Mouse (Mus musculus) lung, embryonic 14.5 days (tissue): Measurements from ENCODE around the gene Rpgrip1. TPM values are rescaled to one million over a fixed set of nuclear protein-coding genes. Genes with fewer than 3 reads are reported as not detected.

ENCODE experiments used
- ATAC-seq: fragments of 200-750 bp; cut with Nextera tagmentation; 2 replicates; pipeline ENCODE4 v1.8.0; 2017; ENCODE audit warnings: mild to moderate bottlenecking, moderate TSS enrichment, moderate library complexity; ENCODE audit not compliant: insufficient read depth
- DNase-seq: peaks from one replicate; pipeline ENCODE4 v3.0.0-alpha.2; 2015
- H3K27ac ChIP-seq: fragments of 300-500 bp; sonication (generic); 2 replicates; pipeline ENCODE4 v1.5.1; 2014; ENCODE audit warnings: low read depth, mild to moderate bottlenecking, moderate library complexity
- H3K27me3 ChIP-seq: fragments of 300-500 bp; sonication (generic); 2 replicates; pipeline ENCODE4 v1.6.1; 2014; ENCODE audit warnings: low read length, control low read depth; ENCODE audit not compliant: insufficient read depth
- H3K36me3 ChIP-seq: fragments of 300-500 bp; sonication (generic); 2 replicates; pipeline ENCODE4 v1.6.1; 2014; ENCODE audit warnings: control low read depth; ENCODE audit not compliant: insufficient read depth
- H3K4me1 ChIP-seq: fragments of 300-500 bp; sonication (generic); 2 replicates; pipeline ENCODE4 v1.6.1; 2014; ENCODE audit warnings: antibody characterized with exemption, control low read depth; ENCODE audit not compliant: insufficient read depth
- H3K4me2 ChIP-seq: fragments of 300-500 bp; sonication (generic); 2 replicates; pipeline ENCODE4 v1.6.1; 2014; ENCODE audit warnings: mild to moderate bottlenecking
- H3K4me3 ChIP-seq: fragments of 300-500 bp; sonication (generic); 2 replicates; pipeline ENCODE4 v1.5.1; 2014; ENCODE audit warnings: low read depth, low read length
- H3K9ac ChIP-seq: fragments of 300-500 bp; sonication (generic); 2 replicates; pipeline ENCODE4 v1.6.1; 2014
- H3K9me3 ChIP-seq: fragments of 300-500 bp; sonication (generic); 2 replicates; pipeline ENCODE4 v1.6.1; 2016; ENCODE audit warnings: low read depth, low read length, control low read depth
- CTCF ChIP-seq: IDR thresholded peaks from 2 replicates; pipeline ENCODE4 v1.5.1; 2016; ENCODE audit warnings: antibody characterized with exemption, low read depth
- WGBS: fragments of 180-500 bp; shearing (Covaris S2); extraction: QIAGEN DNeasy Blood & Tissue Kit; methylation state at CpG from one replicate; pipeline ENCODE4 v1.1.7; 2014; 5-methylcytosine and 5-hydroxymethylcytosine counted together
- polyA plus RNA-seq: library from polyadenylated mRNA; unstranded; fragments of >200 nt; fragmentation: Nextera tagmentation; extraction: Ambion mirVana; gene quantifications from 2 replicates; pipeline ENCODE4 v1.2.1, GENCODE M21; 2014

Gene Rpgrip1
- polyA plus RNA-seq, 1 experiment from 2014 or later, result 76.1 TPM

DNA sequence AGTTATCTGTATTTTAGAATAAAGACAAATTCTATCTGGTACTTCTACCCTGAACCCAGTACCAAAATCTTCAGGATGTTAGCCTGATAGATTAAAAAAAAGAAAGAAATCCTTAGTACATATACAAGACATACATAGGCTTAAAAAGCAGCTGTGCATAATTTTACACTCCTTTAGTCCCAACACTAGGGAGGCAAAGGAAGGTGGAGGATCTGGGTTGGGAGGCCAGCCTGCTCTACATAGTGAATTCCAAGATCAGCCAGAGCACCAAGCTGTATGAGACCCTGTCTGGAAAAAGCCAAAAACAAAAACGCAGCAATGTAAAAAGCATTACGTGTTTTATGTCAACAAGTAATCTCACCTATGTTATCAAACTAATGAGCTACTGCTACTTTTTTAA, 10.9 kb upstream of the Rpgrip1 start:
- no peak overlapping the region for H3K4me3 ChIP-seq
- no peaks in the 10 kb centered on the region for H3K9me3 ChIP-seq
- H3K9ac ChIP-seq, result no peak overlapping the region
- H3K36me3 ChIP-seq, result peaks cover 45% of the 10 kb centered on the region
- WGBS, result 77% methylated on average over 2 of the region's 2 CpGs
- no peak overlapping the region for H3K27ac ChIP-seq
- no peaks in the 10 kb centered on the region for H3K27me3 ChIP-seq
- ATAC-seq, result no peak
- peaks cover 10% of the 10 kb centered on the region; the same call in 1 of the 2 replicates for H3K4me1 ChIP-seq
- no peak for TF ChIP-seq CTCF
- peak overlapping the region; percentile 4; the same call in 1 of the 2 replicates for H3K4me2 ChIP-seq
- no peak for DNase-seq

DNA sequence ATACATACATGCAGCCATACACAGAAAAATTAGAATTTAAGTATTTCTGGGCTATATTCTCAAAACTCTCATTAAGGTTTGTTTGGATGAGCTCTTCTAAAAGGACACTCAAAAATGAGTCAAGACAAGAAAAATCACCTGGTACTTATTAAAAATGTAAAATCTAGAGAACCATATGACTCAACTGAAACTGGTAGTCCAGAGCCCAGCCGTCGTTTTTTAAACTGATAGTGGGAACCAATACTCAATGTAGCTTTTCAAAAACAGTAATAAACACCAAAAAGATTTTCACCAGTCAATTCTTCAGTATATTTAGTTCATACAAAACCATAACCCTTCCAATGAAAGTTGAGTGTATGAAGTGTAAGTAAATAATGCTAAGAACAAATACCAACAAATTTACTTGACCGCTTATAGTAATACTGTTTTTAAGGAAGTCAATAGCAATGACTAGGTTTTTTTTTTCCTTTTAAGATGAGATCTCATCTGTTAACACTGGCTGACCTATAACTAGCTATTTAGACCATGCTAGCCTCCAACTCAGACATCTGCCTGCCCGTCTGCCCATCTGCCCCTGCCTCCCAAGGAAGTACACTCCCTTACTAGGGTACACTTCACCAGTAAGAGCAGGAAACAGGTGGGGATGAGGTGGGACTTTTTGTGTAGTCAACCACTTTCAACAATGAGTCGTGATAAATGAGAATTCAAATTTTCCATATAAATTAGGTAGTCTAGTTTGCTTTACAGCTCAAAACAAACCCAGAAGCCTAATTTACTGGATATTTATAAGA, 10.1 kb upstream of the Rpgrip1 start:
- ATAC-seq (no peak), DNase-seq (no peak)
- H3K4me3 ChIP-seq, result peak overlapping the region; percentile 8; the same call in 1 of the 2 replicates
- H3K36me3 ChIP-seq, result peaks cover 37% of the 10 kb centered on the region
- no peak for TF ChIP-seq CTCF
- no peaks in the 10 kb centered on the region for H3K27me3 ChIP-seq
- H3K4me2 ChIP-seq, result peak overlapping the region; percentile 87
- H3K4me1 ChIP-seq, result peaks cover 10% of the 10 kb centered on the region; the same call in 1 of the 2 replicates
- H3K9ac ChIP-seq, result no peak overlapping the region
- H3K27ac ChIP-seq, result no peak overlapping the region
- 64% methylated on average over 5 of the region's 5 CpGs for WGBS
- H3K9me3 ChIP-seq, result no peaks in the 10 kb centered on the region

DNA sequence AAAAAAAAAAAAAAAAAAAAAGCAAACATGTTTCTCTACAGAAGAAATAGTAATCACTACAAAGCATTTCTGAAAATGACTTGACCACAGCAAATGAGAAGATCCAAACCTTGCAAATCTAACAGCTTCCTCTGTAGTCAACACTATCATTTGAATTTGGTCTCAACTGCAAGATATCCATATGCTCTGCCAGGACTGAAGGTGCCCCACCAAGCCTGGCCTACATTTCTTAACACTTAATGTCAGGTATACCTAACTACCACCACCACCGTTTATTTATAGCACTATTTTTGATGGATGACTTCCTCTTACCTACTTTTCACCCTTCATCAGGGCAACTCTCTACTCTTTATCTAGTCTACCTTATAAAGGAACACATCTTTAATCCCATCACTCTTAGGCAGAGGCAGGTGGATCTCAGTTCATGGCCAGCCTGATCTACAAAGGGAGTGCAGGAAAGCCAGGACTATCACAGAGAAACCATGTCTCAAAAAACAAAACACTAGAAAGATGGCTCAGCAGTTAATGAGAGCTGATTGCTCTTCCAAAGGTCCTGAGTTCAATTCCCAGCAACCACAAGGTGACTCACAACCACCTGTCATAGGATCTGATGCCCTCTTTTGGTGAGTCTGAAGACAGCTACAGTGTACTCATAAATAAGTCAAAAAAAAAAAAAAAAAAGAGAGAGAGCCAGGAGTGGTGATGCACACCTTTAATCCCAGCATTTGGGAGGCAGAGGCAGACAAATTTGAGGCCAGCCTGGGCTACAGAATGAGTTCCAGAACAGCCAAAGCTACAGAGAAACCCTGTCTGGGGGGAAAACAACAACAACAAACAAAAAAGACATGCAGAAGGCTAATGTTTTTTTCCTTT, 9.0 kb upstream of the Rpgrip1 start:
- Histone ChIP-seq H3K27ac (no peak overlapping the region), H3K27me3 (no peaks in the 10 kb centered on the region), H3K4me2 (peak overlapping the region; percentile 87), H3K9me3 (no peaks in the 10 kb centered on the region), H3K4me1 (peaks cover 13% of the 10 kb centered on the region; the same call in 1 of the 2 replicates), H3K36me3 (peaks cover 26% of the 10 kb centered on the region), H3K4me3 (peak overlapping the region; percentile 98), H3K9ac (no peak overlapping the region)
- no peak for TF ChIP-seq CTCF
- DNase-seq (no peak), ATAC-seq (no peak)
- 38% methylated on average over 1 of the region's 1 CpGs for WGBS

DNA sequence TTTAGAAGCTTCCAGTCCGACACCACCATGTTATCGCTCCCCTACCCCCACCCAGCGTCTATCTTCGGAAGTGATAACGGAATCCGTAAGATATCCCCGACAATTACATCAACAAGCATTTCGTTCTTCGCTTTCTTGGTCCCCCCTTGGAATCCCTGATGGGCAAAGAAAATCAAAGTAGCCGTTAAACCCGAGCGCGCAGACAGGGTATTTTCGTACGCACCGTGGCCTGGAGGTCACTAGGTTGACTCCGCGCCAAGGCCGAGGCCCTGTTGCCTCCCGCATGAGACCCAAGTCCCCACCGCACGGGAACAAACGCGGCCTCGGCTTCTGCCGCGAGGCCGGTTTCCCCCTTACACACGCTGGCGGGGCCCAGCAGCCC, 7.0 kb upstream of the Rpgrip1 start:
- Histone ChIP-seq H3K4me2 (peak overlapping the region; percentile 87), H3K9me3 (no peaks in the 10 kb centered on the region), H3K9ac (peak overlapping the region; percentile 99), H3K27ac (peak overlapping the region; percentile 97), H3K4me3 (peak overlapping the region; percentile 98), H3K4me1 (peaks cover 13% of the 10 kb centered on the region; the same call in 1 of the 2 replicates), H3K36me3 (peaks cover 17% of the 10 kb centered on the region), H3K27me3 (no peaks in the 10 kb centered on the region)
- DNase-seq (no peak), ATAC-seq (no peak; the same call in 1 of the 2 replicates)
- under 1% methylated on average over 30 of the region's 30 CpGs for WGBS
- no peak for TF ChIP-seq CTCF

DNA sequence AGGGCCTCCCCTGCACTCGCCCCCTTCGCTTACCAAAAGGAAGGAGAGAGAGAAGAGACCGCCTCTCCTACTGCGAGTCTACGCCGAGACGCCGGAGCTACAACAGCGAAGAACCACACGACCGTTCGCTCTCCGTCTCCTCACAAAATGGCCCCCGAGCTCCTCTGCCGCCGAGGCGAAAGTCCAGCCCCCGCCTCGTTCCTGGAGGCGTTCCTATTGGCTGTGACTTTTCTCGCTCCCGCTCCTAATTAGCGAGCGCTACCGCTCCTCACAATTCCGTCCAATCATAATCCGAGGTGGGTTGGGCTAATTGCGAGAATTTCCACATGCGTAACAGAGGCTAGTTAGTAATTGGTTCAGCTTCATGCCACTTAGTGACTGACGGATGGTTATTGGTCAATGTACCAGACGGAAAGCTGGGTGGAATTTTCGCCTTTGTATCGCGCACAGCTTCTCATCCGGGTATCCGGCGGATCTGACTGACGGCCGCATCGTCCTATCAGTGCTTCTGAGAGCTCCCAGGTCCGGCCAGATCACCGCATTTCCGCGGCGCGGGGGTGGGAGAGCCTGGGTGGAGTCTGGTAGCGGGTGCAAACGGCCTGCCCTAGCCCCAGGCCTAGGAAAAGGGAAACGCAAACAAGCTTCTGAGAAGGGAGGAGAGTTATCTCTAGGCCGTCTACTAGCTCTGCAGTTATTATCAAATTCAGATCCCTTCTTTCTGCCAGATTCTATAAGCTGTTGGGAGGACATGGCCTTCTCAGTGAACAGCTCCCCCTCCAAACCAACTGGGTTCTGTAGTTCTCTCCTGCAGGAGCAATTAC, 6.4 kb upstream of the Rpgrip1 start, which contains the start of gene Hnrnpc:
Gene Hnrnpc (minus strand): TSS at position 173 of the 821 bp plus-strand sequence.
- Histone ChIP-seq H3K4me1 (peaks cover 13% of the 10 kb centered on the region; the same call in 1 of the 2 replicates), H3K4me3 (peak within 1 kb of the TSS; percentile 98), H3K9ac (peak within 1 kb of the TSS; percentile 99), H3K36me3 (peaks cover 17% of the 10 kb centered on the region), H3K4me2 (peak within 1 kb of the TSS; percentile 87), H3K27me3 (no peaks in the 10 kb centered on the region), H3K27ac (peak within 1 kb of the TSS; percentile 97), H3K9me3 (no peaks in the 10 kb centered on the region)
- DNase-seq, result peak; percentile 100
- TF ChIP-seq CTCF, result no peak
- peak; percentile 98 for ATAC-seq
- WGBS, result under 1% methylated on average over 50 of the region's 50 CpGs

DNA sequence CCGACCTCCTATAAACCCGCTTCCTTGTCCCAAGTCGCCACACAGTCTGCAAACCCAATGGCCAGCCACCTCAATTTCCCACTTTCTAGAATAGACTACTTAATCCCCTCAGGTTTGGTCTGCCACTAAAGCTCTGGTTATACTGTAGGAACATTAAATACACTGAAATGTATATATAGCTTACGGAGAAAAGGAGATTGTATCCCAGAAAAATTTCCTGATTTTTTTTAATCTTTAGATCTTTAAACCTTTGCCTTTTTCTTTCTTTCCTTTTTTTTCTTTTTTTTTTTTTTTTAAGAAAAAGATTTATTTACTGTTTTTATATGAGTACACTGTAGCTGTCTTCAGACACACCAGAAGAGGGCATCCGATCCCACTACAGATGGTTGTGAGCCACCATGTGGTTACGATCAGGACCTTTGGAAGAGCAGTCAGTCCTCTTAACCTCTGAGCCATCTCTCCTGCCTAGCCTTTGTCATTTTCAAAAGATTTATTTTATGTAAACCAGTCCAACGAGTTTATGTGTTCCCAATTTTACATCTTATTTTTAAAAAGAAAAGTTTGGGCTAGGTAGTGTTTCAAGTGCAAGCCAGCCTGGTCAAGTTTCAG, 5.7 kb upstream of the Rpgrip1 start:
- Histone ChIP-seq H3K27ac (peak overlapping the region; percentile 94), H3K4me3 (peak overlapping the region; percentile 37)
- no peak for DNase-seq

More for the DNA sequence above, 5.7 kb upstream of the Rpgrip1 start:
- 33% methylated on average over 7 of the region's 7 CpGs for WGBS
- Histone ChIP-seq H3K36me3 (peaks cover 15% of the 10 kb centered on the region), H3K9me3 (no peaks in the 10 kb centered on the region), H3K9ac (peak overlapping the region; percentile 52), H3K27me3 (no peaks in the 10 kb centered on the region), H3K4me2 (peak overlapping the region; percentile 74), H3K4me1 (peaks cover 13% of the 10 kb centered on the region; the same call in 1 of the 2 replicates)
- peak; percentile 32 for TF ChIP-seq CTCF
- no peak for ATAC-seq
